Mouse (Mus musculus): ENCODE measurements around the gene Stard5.

Gene Stard5

DNA sequence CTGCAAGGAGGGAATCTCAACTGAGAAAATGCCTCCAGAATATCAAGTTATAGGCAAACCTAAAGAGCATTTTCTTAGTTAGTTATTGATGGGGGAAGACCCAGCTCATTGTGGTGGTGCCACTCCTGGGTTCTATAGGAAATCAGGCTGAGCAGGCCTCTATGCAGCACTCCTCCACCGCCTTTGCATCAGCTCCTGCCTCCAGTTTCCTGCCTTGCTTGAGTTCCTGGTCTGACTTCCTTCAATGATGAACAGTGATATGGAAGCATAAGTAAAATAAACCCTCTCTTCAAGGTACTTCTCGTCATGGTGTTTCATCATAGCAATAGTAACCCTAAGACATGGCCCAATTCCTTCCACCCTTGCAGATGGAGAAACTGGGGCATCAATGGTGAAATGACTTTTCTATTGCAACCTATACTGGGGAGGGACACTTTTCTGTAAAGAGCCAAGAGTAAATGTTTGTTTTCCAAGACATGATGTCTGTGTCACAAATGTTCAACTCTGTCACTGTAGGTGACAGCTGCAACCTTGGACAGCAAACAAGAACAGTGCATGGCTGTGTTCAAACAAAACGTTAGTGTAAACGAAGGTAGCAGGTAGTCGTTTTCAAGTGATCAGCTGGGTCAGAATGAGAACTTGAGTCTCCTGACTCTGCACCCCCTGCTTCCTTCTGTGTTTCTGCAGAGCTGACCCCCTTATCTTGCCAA lies 36.3 kb downstream of the Stard5 start:
- no peak for DNase-seq

- peak; percentile 66 for DNase-seq
These were observed 37.0 kb downstream of the Stard5 start for GRCm38 (mm10) chr7:83668724-83669123.

DNA sequence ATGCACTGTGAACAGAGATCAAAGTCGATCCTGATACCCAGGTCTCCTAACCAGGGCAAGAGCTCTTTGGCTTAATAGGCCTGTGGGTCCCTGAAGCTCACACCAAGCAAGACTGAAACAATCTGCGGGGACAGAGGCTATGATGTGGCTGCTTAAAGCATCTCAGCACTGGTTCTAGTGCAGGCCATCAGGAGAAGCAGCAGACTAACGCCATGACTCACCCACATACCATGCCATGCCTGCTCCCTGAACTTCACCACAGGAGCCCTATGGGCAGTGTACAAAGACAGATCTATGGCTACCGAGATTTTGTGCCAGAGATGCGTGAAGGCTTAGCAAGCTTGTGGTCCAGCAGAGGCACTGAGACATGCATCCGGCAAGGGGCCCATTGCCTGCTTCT lies 39.8 kb downstream of the Stard5 start:
- DNase-seq, result no peak

DNA sequence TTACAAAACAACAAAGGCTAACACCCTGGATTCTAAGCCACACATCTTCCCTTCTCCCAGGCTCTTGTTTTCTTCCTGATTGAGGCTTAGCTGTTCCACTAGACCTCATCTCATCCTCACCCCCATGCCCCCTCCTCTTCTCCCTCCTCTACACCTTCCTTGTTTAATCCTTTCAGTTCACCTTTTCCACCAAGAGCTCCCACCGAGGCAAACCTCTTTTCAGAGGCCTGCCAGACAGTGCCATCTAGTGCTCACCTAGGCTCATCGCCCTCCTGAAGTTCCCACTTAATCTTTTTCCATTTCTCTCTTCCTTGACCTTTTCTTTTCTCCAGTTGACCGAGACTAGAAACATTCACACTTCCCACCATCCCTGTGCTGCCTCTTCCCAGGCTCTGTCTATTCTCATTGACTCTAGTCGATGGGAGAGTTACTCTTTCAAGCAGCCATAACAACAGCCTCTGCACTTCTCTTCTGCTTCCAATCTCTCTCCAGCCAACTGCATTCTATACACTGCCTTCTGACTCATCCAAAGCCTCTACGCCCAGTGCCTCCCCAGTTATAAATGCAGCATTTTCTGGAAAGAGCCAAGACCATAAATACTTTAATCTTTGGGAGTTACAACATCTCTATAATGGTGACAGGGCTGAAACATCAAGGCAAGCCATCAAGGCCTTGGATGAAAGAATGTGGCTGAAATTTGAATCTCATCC lies 43.9 kb downstream of the Stard5 start:
- DNase-seq, result no peak

- DNase-seq, result no peak
These were observed 45.5 kb downstream of the Stard5 start for GRCm38 (mm10) chr7:83677296-83677695.

- no peak for DNase-seq
These were observed 46.7 kb downstream of the Stard5 start for GRCm38 (mm10) chr7:83678506-83678905.

DNA sequence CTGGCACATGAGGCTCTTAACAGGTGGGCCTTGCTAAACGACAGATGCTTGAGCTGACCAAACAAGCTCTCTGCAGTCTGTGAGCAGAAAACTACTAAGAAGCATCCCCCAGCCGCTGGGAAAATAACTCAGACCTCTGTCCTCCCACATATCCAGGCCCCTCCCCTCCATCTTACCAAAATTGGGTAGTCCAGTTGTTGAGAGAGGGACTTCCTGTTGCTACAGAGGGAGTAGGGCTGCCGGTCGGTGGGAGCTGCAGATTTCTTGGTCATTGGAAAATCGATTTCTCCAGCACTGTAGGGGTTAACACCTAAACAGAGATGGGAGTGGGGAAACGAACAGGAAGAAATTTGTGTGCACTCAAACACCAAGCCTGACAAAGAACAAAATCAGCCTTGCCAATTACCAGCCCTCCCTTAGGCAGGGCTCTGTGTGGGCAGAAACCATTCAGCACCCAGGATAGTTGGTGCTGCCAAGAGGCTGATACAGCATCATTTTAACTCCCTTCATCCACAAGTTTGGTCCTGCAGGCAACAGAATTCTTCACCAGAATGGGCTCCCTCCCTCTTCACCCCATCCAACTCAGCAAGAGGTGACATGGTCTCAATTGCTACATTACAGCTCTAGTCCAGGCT lies 51.0 kb downstream of the Stard5 start:
- DNase-seq, result no peak

GRCm38 (mm10) chr7:83695449-83696212 lies 63.9 kb downstream of the Stard5 start:
- no peak for DNase-seq

- no peak for DNase-seq
These were observed 67.4 kb downstream of the Stard5 start for GRCm38 (mm10) chr7:83699066-83699745.

All from right cerebral cortex, adult 18-20 months (tissue).